Mouse (Mus musculus): Measurements from ENCODE around the gene Ccer1.
"Not testable (repeated sequence)": the region's sequence is repeated elsewhere in the genome, so short reads cannot be mapped to it uniquely, and the experiment has no call there.

Ccer1 gene

DNA sequence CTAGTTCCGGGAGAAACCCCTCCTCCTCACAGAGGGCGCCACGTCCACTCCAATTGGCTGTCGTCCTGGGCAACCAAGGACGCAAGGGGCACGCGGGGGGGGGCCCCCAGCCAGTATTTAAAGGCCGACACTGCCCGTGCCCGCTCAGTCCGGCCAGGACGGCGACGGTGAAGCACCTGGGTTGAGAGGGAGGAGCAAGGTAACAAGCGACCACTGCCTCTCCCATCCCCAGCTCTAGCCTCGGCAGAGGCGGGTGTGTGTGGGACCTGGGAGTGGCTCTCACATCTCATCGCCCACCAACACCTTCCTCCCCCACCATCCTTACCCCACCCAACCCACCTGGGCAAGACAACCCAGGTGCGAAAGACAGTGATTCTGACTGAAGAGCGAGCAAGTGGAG lies at the start of gene Ccer1:
Gene Ccer1 (plus strand): TSS at position 147 of the 400 bp plus-strand sequence.
- peak in 1 of 2 experiments; percentile 2 for DNase-seq

GRCm38 (mm10) chr10:97643768-97644167 lies 49.1 kb upstream of the Ccer1 start, which contains the start of gene Epyc:
Gene Epyc (plus strand): TSS chr10:97644068.
- no peak for DNase-seq

- DNase-seq = no peak
These were observed 42.5 kb upstream of the Ccer1 start for GRCm38 (mm10) chr10:97650334-97650733.

GRCm38 (mm10) chr10:97659489-97659888 lies 33.4 kb upstream of the Ccer1 start:
- no peak for DNase-seq

DNA sequence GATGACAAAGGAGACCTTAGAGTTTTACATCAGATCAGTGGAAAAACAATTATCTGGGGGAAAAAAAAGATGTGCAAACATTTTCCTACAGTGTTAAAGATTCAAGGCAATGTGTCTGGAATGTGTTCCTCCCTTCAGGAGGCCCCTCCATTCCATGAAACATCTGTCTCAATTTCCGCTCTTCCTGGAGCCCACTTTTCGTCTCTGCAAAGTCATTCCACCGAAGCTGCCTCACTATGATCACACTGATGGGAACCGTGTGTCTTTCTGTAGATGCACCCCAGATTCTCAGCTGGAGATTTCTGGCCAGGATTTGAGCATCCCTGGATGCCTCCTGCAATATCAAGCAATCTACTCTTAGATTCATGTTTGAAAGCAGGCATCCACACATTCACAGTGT lies 24.2 kb upstream of the Ccer1 start:
- no peak for DNase-seq

DNA sequence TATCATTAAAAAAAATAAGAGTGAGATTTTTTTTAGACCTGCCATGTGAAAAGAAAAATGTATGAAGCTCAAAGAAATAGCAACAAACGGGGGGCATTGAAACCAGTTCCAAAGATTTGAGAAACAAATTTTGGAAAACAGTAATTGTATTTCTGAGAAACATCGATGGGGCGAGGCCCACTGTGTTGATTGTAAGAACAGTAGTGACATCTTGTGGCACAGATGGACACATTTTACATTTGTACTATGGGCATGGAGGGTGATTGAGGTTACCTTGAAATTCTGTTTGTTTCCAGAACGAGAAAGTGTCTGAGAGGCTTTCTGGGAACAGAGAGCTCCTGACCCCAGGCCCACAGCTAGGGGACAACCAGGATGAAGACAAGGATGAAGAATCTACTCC lies 22.7 kb upstream of the Ccer1 start:
- DNase-seq = no peak

DNA sequence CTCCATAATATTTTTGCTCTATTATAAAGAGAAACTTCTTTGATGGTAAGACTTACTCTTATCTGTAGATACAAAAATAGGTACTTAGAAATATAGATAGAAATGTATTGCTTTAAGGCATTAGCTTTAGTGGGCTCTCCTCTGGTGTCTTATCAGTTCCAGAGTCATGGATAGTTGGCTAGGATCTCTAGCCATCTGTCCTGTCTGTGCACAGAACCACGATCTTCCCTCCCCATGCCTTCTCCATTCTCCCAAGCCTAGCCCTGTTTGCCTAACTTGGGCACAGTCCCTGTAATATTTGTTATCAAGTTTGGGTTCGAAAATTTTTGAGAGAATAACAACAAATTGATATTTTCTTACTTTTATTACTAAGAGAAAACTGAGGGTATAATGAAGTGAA lies 19.6 kb upstream of the Ccer1 start:
- no peak for DNase-seq

GRCm38 (mm10) chr10:97682981-97683380 lies 9.9 kb upstream of the Ccer1 start:
- no peak for DNase-seq

- no peak for DNase-seq
These were observed 5.7 kb upstream of the Ccer1 start for GRCm38 (mm10) chr10:97687198-97687597.

- DNase-seq = no peak
These were observed 3.4 kb upstream of the Ccer1 start for GRCm38 (mm10) chr10:97689425-97689824.

DNA sequence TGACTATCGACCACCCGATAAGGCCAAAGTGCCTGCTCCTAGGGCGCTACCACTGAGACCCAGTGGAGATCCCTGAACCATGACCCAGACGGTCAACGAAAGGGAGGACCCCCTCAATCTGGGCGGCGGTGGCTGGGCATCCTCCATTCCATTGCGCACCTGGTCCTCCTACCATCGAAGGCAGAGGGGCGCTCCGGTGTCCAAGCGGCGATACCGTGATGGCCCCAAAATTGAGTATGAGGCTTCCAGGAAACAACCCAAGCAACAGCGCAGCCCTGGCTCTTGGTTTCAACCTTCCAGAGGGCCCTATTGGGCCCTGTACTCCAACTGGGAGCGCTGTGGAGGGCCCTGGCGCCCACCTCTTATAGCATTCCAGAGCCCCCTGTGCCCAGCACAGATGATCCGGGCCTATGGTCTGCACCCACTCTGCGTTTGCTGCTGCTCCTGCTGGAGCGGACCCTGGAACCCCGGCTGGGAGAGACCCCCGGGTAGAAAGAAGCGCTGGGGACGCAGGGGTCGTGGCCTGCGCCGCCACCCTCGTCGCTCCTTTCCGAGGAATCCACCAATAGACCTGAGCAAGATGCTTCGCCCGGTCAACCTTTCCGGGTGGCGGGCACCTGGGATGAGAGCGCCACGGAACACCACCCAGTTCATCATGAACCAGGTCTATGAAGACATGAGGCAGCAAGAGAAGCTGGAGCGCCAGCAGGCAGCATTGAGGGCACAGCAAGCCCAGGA lies 708 bp downstream of the Ccer1 start:
- DNase-seq = peak in 1 of 2 experiments; percentile 5

- no peak for DNase-seq
These were observed 9.5 kb downstream of the Ccer1 start for GRCm38 (mm10) chr10:97702321-97702720.

DNA sequence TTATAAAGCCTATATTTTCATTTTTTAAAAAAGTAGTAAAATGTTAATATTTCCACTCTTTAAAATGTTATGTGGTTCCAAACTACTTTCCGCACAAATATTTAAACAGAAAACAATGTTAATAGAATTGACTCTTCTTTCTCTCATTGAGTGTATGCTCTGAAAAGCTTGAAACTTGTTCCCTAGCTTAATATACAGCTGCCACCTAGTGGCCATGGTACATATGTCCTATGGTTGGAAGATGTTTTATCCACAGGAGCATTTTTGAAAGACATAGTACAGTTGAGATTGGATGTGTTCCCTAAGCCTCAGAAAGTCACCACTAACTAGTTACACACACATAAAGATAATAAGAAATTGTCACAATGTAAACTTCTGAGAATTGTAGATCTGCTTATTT lies 11.7 kb downstream of the Ccer1 start:
- no peak for DNase-seq

DNA sequence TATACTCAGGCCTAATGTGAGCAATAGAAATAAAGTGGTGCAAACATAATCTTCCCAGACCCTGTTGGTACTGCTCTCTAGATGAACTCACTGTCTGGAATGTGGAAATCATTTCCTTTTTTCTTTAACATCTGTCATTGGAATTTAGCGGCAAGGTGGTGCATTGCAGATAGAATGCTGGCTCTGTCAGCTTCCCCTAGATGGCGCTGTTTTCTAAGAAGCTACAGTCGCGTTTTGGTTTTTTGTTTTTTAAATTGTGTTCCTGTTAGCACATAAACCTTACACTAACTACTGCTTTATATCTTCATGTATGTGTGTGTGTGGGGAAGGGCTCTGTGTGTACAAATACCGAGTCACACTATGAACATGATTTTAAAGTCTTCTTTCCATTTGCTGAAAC lies 19.8 kb downstream of the Ccer1 start:
- DNase-seq = no peak

DNA sequence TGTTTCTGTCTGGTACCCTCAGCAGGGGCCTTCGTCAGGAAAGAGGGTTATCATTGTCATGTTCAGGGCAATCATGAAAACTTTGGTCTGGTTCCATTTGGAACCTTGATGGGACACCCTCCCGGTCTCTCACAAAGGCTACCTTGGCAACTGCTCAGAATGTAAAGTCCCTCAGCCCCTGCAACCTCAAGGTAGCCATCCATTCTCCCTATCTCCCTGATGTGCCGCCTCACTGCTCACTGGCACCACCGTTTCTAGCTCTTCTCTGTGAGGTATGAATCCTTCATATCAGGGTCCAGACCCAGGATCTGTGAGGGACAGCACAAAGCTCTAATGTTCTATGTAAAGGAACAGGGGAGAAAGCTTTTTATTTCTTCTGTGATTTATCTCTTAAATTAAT lies 21.7 kb downstream of the Ccer1 start:
- no peak for DNase-seq

- no peak for DNase-seq
These were observed 22.5 kb downstream of the Ccer1 start for GRCm38 (mm10) chr10:97715289-97715906.

DNA sequence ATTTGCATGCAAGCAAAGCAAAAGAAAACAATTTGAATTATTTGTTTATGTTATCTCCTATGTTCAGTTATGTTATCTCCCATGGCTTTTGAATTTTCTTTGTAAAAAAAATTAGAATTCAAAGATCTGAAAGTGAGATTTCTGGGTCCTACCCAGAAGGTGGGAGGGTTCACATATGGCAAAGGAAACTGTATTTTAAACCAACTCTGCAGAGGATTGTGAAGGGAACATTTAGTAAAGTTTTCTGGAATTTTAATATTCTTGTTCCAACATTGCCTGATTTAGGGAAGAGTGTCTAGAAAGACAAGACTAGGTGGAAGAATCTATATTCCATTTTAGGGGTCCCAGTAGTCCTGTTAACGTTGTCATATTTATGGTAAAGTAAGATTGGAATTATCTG lies 24.4 kb downstream of the Ccer1 start:
- no peak for DNase-seq

DNA sequence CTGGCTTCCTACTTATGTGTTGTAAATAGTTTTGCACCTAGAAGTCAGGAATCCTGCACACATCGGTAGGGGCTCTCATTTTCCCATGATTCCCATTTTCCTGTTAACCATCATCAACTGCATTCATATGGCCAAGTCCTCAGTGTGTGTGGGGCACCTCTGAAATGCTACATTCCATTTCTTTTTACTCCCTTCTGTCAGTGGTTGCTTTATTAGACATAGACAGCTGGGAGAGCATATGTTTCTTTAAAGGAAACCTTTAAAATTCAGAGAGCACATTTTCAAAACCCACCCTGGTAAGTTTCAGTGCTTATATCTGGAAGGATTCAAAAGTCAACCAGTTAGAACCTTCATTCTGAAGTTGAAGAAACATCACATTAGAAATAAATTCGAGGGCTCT lies 25.2 kb downstream of the Ccer1 start:
- no peak for DNase-seq

- no peak for DNase-seq
These were observed 27.8 kb downstream of the Ccer1 start for GRCm38 (mm10) chr10:97720625-97721024.

DNA sequence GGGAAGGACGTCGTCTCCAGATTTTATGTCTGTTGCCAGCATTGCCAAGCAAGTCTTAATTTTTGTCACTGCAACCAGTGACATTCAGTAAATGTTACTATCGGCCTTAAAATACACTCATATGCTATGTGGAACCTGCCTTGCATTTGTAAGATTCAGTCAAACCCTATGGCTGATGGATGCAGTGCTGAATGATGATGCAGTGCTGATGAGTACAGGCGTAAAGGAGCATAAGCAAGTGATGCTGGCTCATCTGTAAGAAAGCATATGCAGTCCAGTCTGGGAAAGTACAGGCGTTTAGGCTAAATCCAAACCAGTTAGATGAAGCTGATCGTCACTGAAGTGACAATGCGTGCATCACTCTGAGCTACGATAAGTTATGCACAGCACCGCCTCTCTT lies 29.9 kb downstream of the Ccer1 start:
- no peak for DNase-seq

DNA sequence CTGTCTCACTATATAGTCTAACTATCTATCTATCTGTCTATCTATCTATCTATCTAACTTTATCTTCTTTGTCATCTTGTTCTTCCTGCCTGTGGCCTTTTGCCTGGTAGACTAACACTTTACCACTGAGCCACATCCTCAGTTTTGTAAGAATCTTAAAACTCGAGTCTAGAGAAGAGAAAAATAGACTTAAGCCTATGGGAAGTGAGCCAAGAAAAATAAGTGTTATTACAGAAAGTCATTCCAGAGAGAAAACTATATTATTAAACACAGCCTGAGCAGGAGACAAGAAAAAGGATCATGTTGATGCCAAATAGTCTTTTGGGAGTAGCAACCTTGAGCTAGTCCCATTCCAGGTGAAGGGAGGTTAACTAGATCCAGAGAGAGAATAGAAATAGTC lies 33.1 kb downstream of the Ccer1 start:
- no peak for DNase-seq

GRCm38 (mm10) chr10:97726655-97727054 lies 33.8 kb downstream of the Ccer1 start, which contains the start of gene C030005K15Rik:
Gene C030005K15Rik (minus strand): TSS chr10:97726755.
- DNase-seq = not testable (repeated sequence)

Data from thymus, postnatal 36 days (tissue).